Mouse (Mus musculus): ENCODE measurements around the gene 2310039H08Rik. TPM values are rescaled to one million over a fixed set of nuclear protein-coding genes. Genes with fewer than 3 reads are reported as not detected.

Gene 2310039H08Rik
- polyA plus RNA-seq, 1 experiment from 2014 or later = 56.5 TPM

DNA sequence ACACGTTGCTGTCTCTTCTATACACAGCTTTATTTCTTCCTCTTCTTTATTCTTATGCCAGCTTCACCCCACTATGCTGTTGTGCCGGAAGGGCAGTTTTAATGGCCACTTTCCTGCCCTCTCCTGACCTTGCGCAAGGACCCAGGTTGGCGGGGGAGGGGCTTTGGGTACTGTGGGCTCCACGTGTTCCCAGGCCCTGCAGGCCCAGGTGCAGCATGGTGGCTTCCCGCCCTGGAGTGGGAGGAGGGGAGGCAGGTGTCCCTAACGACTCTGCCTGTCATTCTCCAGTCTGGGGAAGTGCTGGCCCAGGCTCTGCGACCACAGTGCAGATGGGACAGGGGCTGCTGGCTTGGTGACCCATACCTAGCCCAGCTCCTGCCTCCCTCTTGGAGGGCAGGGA is 4.6 kb upstream of the 2310039H08Rik start:
- no peak for ATAC-seq

DNA sequence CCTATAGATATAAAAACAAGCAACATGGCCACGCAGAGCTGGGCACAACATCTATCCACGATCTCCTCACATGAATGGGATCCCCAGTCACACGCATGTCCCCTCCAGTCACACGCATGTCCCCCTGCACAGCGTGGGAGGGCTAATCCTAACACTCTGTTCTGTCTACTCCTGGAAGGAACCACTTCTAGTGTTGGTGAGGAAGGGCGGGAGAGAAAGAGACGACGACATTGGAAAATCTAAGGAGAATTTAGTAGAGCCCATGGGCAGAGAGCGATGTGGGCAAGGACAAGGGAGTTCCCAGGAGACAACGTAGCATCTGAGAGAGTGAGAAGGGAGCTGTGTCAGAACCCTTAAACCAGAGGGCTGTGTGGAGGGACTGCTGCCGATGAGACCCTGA is 1.9 kb upstream of the 2310039H08Rik start:
- peaks cover 15% of the 10 kb centered on the region for H3K36me3 ChIP-seq
- ATAC-seq = no peak
- WGBS (ENCODE audit: insufficient replicate concordance) = 78% methylated on average over 11 of the region's 11 CpGs

More for the DNA sequence above, 4.6 kb upstream of the 2310039H08Rik start:
- 45% methylated on average over 8 of the region's 8 CpGs for WGBS (ENCODE audit: insufficient replicate concordance)
- H3K4me3 ChIP-seq = no peak overlapping the region
- no peak overlapping the region for H3K4me2 ChIP-seq
- H3K36me3 ChIP-seq = no peaks in the 10 kb centered on the region
- H3K27ac ChIP-seq = no peak overlapping the region
- H3K9ac ChIP-seq = no peak overlapping the region
- H3K4me1 ChIP-seq = peaks cover 21% of the 10 kb centered on the region
- H3K9me3 ChIP-seq (replicated peaks) = no peaks in the 10 kb centered on the region
- no peaks in the 10 kb centered on the region for H3K27me3 ChIP-seq (replicated peaks)

DNA sequence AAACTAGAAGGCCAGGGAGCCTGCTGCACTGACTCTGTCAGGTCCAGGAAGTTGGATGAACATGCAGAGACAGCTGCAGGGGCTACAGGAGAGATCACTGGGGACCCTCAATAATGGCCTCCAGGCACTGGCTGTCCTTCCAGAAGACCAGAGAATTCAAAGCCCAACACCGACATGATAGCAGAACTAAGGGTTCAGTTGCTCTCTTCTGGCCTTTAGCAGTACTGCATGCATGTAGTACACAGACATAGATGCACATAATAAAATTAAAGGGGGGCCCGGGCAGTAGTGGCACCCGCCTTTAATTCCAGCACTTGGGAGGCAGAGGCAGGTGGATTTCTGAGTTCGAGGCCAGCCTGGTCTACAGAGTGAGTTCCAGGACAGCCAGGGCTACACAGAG is 1.4 kb upstream of the 2310039H08Rik start:
- WGBS (ENCODE audit: insufficient replicate concordance) = 72% methylated on average over 4 of the region's 4 CpGs
- Histone ChIP-seq H3K27me3 (replicated peaks) (no peaks in the 10 kb centered on the region), H3K9ac (no peak overlapping the region), H3K4me3 (no peak overlapping the region), H3K27ac (no peak overlapping the region), H3K9me3 (replicated peaks) (no peaks in the 10 kb centered on the region), H3K36me3 (peaks cover 20% of the 10 kb centered on the region), H3K4me2 (no peak overlapping the region), H3K4me1 (peaks cover 37% of the 10 kb centered on the region)
- no peak for ATAC-seq

More for the DNA sequence above, 1.9 kb upstream of the 2310039H08Rik start:
- Histone ChIP-seq H3K9ac (no peak overlapping the region), H3K4me1 (peaks cover 37% of the 10 kb centered on the region), H3K9me3 (replicated peaks) (no peaks in the 10 kb centered on the region), H3K27me3 (replicated peaks) (no peaks in the 10 kb centered on the region), H3K4me2 (no peak overlapping the region), H3K27ac (no peak overlapping the region), H3K4me3 (no peak overlapping the region)

DNA sequence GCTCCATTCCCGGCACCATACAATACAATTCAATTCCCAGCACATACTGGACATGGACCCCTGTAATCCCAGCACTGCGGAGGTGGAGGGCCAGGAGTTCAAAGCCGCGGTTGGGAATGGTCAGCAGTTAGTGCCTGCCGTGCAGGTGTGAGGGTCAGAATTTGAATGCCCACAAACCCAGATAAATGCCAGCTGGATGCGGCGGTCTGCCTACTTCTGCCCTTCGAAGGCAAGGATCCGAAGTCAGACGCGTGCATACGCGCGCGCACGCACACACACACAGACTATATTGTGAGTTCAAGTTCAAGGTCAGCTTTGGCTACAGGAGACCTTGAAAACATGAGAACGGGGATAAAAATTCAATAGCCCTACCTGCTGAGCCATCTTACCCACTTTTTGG is 819 bp upstream of the 2310039H08Rik start:
- 58% methylated on average over 17 of the region's 17 CpGs for WGBS (ENCODE audit: insufficient replicate concordance)
- no peak for ATAC-seq
- peak overlapping the region; percentile 87 for H3K27ac ChIP-seq

DNA sequence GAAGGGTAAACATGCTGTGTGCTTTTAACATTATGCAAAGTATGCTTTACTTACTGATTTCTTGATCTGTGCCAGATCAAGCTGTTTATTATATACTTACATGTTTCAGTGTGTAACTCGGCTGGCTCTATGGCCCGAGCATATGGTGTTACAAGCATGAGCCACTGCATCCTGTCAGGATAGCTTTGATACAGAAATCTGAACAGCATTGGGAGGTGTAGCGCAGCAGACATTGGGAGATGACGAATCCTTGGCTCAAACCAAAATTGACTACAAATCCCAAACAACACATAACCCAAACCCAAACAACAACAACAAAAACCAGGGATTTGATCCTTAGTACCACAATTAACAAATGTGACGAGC is 414 bp upstream of the 2310039H08Rik start:
- H3K27ac ChIP-seq = peak overlapping the region; percentile 87
- H3K27me3 ChIP-seq (replicated peaks) = no peaks in the 10 kb centered on the region
- no peak for ATAC-seq
- peaks cover 37% of the 10 kb centered on the region for H3K4me1 ChIP-seq
- peak overlapping the region; percentile 86 for H3K9ac ChIP-seq
- H3K36me3 ChIP-seq = peaks cover 30% of the 10 kb centered on the region
- peak overlapping the region; percentile 92 for H3K4me3 ChIP-seq
- H3K9me3 ChIP-seq (replicated peaks) = no peaks in the 10 kb centered on the region
- H3K4me2 ChIP-seq = peak overlapping the region; percentile 92
- 5% methylated on average over 5 of the region's 5 CpGs for WGBS (ENCODE audit: insufficient replicate concordance)

More for the DNA sequence above, 819 bp upstream of the 2310039H08Rik start:
- Histone ChIP-seq H3K27me3 (replicated peaks) (no peaks in the 10 kb centered on the region), H3K4me2 (peak overlapping the region; percentile 92), H3K4me1 (peaks cover 37% of the 10 kb centered on the region), H3K9me3 (replicated peaks) (no peaks in the 10 kb centered on the region), H3K4me3 (peak overlapping the region; percentile 92), H3K36me3 (peaks cover 26% of the 10 kb centered on the region), H3K9ac (peak overlapping the region; percentile 86)

DNA sequence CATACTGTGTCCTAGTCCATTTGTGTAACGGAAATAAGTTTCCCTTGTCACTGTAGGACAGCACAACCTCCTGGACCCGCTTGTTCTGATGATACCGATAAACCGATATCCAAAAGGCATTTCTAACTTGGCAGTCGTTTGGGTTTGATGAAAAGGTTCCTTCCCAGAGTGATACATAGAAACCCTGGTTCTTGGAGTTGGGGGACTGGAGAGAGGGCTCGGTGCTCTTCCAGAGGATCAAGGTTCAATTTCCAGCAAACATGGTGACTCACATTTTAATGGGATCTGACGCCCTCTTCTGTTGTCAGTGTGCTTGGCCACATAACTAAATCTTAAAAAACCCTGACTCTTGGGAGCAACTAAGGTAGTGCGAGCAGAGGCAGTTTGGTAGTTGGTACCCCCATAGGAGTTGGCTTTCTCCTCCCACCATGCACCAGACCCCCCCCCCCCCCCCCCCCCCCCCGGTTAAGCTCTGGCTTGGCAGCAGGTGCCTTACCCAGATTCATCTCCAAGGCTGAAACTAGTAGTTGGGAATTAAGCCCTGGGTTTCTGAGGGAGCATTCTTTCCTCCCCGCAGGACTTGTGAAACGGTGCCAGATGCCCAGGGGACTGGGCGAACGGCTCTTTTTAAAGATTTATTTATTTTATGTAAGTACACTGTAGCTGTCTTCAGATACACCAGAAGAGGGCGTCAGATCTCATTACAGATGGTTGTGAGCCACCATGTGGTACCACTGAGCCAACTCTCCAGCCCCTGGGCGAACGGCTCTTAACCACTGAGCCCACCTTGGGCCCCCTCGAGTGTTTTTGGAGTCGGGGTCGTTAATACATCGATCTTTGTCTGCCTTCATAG is 1.1 kb downstream of the 2310039H08Rik start:
- Histone ChIP-seq H3K9ac (peak overlapping the region; percentile 86), H3K4me2 (peak overlapping the region; percentile 92), H3K9me3 (replicated peaks) (no peaks in the 10 kb centered on the region), H3K27me3 (replicated peaks) (no peaks in the 10 kb centered on the region), H3K36me3 (peaks cover 45% of the 10 kb centered on the region), H3K27ac (peak overlapping the region; percentile 87), H3K4me1 (peaks cover 30% of the 10 kb centered on the region), H3K4me3 (peak overlapping the region; percentile 92)
- WGBS (ENCODE audit: insufficient replicate concordance) = 5% methylated on average over 19 of the region's 20 CpGs
- peak; percentile 37 for ATAC-seq

DNA sequence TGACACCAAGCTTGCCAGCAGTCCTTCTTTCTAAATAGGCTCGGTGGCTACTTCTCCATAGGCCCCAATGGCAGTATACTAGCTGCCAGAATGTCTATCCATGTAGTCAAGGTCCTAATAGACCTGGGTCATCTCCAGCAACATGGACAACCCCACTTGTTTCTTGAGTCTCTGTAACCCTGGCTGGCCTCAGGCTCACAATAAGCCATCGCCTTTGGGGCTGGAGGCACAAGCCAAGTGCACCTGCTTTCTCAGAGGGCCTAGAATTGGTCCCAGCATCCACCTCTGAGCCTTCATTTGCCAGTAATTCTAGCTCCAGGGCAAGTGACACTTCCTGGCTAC is 1.7 kb downstream of the 2310039H08Rik start:
- peak overlapping the region; percentile 86; the same call in 1 of the 2 replicates for H3K9ac ChIP-seq
- H3K4me3 ChIP-seq = peak overlapping the region; percentile 92

DNA sequence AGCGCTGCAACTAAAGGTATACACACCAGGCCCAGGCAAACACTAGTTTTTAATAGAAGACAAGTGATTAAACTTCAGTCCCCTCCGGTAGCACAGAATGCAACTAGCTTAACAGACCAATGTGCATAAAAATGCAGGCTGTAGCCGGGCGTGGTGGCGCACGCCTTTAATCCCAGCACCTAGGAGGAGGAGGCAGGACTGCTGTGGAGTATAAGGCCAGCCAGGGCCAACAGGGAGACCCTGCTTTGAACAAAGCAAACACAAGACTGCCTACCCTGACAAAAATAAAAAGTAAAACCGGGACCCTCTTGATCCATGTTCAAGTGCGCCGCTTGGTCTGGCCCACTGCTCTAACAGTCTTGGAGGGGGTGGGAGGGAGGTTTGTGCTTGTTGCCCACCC is 2.6 kb downstream of the 2310039H08Rik start:
- no peak overlapping the region for H3K27ac ChIP-seq
- H3K9me3 ChIP-seq (replicated peaks) = no peaks in the 10 kb centered on the region
- WGBS (ENCODE audit: insufficient replicate concordance) = 85% methylated on average over 9 of the region's 9 CpGs
- no peak overlapping the region for H3K4me3 ChIP-seq
- H3K4me1 ChIP-seq = peaks cover 30% of the 10 kb centered on the region
- H3K36me3 ChIP-seq = peaks cover 60% of the 10 kb centered on the region
- H3K9ac ChIP-seq = no peak overlapping the region
- ATAC-seq = no peak
- no peaks in the 10 kb centered on the region for H3K27me3 ChIP-seq (replicated peaks)
- H3K4me2 ChIP-seq = no peak overlapping the region

More for the DNA sequence above, 1.7 kb downstream of the 2310039H08Rik start:
- Histone ChIP-seq H3K4me1 (peaks cover 30% of the 10 kb centered on the region), H3K27me3 (replicated peaks) (no peaks in the 10 kb centered on the region), H3K27ac (peak overlapping the region; percentile 87; the same call in 1 of the 2 replicates), H3K4me2 (peak overlapping the region; percentile 92), H3K36me3 (peaks cover 51% of the 10 kb centered on the region), H3K9me3 (replicated peaks) (no peaks in the 10 kb centered on the region)
- WGBS (ENCODE audit: insufficient replicate concordance) = 42% methylated on average over 2 of the region's 2 CpGs
- 0 out of 2 replicates have a peak, but pooled peaks have one; percentile 0 for ATAC-seq

DNA sequence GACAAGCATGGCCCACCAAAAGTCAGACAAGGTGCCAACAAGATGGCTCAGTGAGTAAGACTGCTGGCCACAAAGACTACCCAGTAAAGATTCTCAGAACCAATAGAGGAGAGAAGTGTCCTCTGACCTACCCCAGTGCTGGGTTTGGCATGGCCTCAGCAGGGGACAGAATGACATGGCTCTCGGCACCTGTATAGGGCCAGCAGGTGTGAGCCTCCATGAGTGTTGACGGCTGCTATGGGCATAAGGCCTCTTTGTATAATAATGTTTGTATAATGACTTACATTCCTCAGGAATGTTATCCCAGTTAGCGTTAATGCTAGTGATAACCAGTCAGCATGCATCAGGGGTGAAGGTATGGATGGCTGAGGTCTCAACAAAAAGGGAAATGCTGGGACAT is 3.7 kb downstream of the 2310039H08Rik start:
- H3K4me3 ChIP-seq = no peak overlapping the region
- H3K27ac ChIP-seq = no peak overlapping the region
- WGBS (ENCODE audit: insufficient replicate concordance) = 87% methylated on average over 3 of the region's 3 CpGs
- no peak overlapping the region for H3K4me2 ChIP-seq
- H3K36me3 ChIP-seq = peaks cover 70% of the 10 kb centered on the region
- no peak for ATAC-seq
- no peaks in the 10 kb centered on the region for H3K9me3 ChIP-seq (replicated peaks)
- no peaks in the 10 kb centered on the region for H3K27me3 ChIP-seq (replicated peaks)
- H3K4me1 ChIP-seq = peaks cover 34% of the 10 kb centered on the region
- no peak overlapping the region for H3K9ac ChIP-seq

DNA sequence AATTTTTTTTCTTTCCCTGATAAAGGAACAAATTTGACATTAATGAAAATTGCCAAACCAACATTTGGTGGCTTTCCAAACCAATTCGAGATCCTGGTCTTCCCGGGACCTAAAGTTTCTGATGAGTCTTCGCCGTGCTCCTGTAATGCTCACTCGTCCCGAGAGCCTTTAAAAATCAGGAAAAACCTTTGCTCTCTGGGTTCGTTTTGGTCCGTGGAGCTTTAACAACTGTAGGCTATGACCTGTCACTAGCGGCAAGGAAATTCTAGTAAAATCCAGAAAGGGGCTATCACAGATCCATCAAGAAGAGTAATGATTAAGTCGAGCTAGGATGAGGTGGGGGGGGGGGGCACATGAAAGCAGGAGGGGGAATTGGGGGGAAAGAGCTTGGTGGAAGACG is 9.4 kb downstream of the 2310039H08Rik start:
- H3K9ac ChIP-seq = peak overlapping the region; percentile 75
- H3K9me3 ChIP-seq (replicated peaks) = no peaks in the 10 kb centered on the region
- no peaks in the 10 kb centered on the region for H3K27me3 ChIP-seq (replicated peaks)
- H3K36me3 ChIP-seq = peaks cover 44% of the 10 kb centered on the region
- H3K4me3 ChIP-seq = peak overlapping the region; percentile 75
- peak overlapping the region; percentile 86 for H3K27ac ChIP-seq
- 3% methylated on average over 11 of the region's 11 CpGs for WGBS (ENCODE audit: insufficient replicate concordance)
- peak overlapping the region; percentile 70 for H3K4me2 ChIP-seq
- peaks cover 23% of the 10 kb centered on the region for H3K4me1 ChIP-seq
- ATAC-seq = no peak

DNA sequence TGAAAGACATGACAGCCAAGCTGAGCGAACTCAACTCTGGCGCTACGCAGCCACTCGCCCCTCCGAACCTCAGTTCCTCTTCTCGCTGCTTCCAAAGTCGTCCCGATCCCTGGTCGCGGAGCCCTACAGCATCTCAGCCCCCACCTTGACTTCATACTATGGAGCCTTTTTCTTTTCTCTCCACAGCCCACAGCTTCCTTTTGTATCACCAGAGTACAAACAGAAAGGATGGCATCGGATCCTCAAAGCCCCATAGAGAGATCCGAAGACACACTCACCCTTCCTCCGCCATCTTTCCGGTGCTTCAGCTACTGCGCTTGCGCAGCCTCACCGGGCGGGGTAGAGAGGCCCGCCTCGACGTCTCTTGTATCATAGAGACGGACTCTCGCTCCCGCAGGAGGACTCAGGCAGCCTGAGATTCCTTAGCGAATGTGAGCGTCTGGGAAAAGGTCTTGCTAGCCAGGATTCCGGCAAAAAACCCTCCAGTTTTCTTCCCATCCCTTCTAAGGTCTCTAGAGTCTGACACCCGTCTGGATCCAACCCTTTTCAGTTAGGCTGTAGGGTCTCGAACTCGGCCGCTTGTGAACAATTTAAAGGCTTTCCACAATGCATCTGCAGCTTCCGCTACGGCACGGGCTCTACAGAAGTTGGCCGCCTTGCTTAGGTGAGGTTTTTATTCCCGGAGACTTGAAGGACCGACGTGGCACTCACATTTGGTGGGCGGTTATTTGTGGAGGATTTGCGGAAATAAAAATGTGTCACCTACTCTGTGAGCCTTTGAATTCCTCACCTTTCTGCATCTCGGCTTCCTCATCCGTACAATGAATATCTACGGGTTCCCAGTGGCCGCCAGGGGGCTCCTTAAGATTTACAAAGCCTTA is 10.1 kb downstream of the 2310039H08Rik start, which contains the start of gene Rpl7l1:
Gene Rpl7l1, minus strand, starts transcription at position 332 of the 881 bp plus-strand sequence.
- under 1% methylated on average over 44 of the region's 44 CpGs for WGBS (ENCODE audit: insufficient replicate concordance)
- Histone ChIP-seq H3K9me3 (replicated peaks) (no peaks in the 10 kb centered on the region), H3K27me3 (replicated peaks) (no peaks in the 10 kb centered on the region), H3K9ac (peak within 1 kb of the TSS; percentile 75), H3K4me1 (peaks cover 29% of the 10 kb centered on the region), H3K4me3 (peak within 1 kb of the TSS; percentile 75), H3K27ac (peak within 1 kb of the TSS; percentile 86), H3K4me2 (peak within 1 kb of the TSS; percentile 70), H3K36me3 (peaks cover 37% of the 10 kb centered on the region)
- ATAC-seq = peak; percentile 93

DNA sequence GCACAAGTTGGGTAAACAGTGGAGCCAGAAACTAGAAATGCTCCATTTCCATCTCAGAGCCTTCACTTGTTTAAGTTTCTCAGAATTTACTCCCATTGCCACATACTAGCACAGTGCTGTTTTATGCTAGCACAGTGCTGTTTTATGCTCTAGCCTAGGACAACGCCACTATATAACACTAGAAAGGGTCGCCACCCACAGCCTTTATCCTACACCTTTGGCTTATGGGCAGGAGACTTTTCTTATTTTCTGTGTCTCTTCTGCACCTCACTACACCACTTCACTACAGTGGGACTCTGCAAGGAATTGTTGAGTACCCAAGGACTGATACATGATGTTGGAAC is 10.8 kb downstream of the 2310039H08Rik start:
- H3K4me3 ChIP-seq = peak overlapping the region; percentile 75
- peak; percentile 3; the same call in 1 of the 2 replicates for ATAC-seq
- H3K4me2 ChIP-seq = peak overlapping the region; percentile 70
- H3K27ac ChIP-seq = peak overlapping the region; percentile 86
- H3K9ac ChIP-seq = peak overlapping the region; percentile 75
- peaks cover 29% of the 10 kb centered on the region for H3K4me1 ChIP-seq
- peaks cover 31% of the 10 kb centered on the region for H3K36me3 ChIP-seq
- no peaks in the 10 kb centered on the region for H3K9me3 ChIP-seq (replicated peaks)
- WGBS (ENCODE audit: insufficient replicate concordance) = 68% methylated on average over 2 of the region's 2 CpGs
- H3K27me3 ChIP-seq (replicated peaks) = no peaks in the 10 kb centered on the region

All from liver, embryonic 12.5 days (tissue).